Mouse (Mus musculus): Measurements from ENCODE around the gene Htr2a.

Gene Htr2a

DNA sequence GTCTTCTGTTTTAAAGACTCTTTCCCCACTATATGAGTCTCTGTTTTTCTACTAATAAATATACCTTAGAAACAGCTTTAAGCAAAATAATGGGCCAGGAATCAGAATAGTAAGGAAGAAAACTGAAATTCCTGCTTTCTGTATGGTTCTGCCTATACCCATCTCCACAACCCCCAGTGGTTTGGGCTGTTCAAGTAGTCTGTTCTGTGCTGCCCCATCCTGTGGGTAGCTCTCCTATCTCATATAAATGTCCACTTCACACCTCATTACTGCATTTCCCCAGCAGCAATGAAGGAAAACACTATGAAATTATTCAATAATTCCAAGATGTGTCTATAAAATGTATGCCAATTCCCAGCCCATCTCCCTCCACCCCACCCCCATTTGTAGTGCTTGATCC lies 56.8 kb downstream of the Htr2a start:
- in situ Hi-C loops (cut with MboI), result no loop called here

DNA sequence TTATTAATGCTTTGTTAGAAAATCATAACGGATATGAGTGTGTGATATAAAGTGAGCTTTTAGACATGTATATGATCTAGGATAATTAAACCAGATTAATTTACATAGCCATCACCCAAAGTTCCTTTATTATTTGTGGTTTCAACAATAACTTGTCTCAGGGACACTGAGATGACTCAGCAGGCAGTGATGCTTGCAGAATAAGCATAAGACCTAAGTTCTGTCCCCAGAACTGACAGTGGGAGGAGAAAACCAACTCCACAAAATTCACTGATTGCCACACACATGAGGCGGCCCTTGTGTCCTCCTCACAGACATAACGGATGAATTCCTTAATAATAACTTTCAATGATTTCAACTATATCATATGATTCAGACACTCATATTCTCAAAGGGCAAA lies 58.6 kb downstream of the Htr2a start:
- in situ Hi-C loops (cut with MboI), result no loop called here

DNA sequence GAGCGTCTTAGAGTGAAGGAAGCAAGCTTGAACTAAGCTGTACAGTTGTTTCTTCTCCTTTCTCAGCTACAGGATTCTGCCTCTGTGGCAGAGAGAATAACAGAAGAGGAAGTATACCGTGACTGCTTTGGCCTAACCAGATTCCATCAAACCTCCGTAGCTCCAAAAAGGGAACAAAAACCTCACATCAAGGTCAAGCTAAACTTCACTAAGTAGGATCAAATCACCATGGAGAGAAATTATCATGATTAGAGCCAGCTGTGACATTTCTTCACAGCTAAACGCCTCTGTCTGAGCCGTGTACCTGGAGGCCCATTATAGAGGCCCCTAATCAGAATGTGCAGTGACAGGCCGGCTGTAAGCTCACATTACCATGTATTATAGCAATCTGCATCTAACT lies 63.3 kb downstream of the Htr2a start:
- in situ Hi-C loops (cut with MboI), result no loop called here

DNA sequence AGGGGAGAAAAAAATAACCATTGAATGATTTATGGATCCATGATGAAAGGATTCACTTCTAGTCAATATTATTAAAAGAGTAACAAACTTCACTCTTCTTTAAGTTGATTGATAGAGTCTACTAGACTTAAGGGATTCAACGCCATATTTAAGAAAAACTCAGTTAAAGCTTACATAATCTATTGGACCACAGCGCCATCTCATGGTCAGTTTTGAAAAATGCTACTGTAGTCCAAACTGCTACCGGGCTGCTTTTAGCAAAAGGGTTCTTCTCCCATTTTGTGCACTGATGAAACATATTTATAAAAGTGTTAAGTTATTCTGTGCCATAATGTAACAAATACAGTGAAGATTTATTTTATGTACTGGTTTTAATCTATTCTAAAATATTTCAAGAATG lies 68.4 kb downstream of the Htr2a start:
- in situ Hi-C loops (cut with MboI), result no loop called here

DNA sequence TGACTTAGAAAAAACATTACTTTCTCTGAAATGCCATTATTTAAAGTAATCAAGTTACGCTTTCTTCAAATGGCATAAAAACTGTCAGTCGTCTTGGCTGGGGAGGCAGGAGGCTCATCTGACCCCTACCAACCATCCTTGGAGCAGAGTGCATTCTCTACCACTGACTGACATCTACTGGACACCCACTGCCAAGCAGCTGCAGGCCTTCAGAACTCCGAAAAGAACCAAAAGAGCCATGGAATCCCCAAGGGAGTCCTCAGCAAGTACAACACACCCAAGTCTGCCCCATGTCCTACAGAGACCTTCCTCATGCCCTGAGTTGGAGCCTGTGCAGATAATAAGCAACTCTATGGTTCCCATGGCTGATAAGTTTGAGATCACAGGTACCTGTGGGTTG lies 82.9 kb downstream of the Htr2a start:
- in situ Hi-C loops (cut with MboI), result no loop called here

DNA sequence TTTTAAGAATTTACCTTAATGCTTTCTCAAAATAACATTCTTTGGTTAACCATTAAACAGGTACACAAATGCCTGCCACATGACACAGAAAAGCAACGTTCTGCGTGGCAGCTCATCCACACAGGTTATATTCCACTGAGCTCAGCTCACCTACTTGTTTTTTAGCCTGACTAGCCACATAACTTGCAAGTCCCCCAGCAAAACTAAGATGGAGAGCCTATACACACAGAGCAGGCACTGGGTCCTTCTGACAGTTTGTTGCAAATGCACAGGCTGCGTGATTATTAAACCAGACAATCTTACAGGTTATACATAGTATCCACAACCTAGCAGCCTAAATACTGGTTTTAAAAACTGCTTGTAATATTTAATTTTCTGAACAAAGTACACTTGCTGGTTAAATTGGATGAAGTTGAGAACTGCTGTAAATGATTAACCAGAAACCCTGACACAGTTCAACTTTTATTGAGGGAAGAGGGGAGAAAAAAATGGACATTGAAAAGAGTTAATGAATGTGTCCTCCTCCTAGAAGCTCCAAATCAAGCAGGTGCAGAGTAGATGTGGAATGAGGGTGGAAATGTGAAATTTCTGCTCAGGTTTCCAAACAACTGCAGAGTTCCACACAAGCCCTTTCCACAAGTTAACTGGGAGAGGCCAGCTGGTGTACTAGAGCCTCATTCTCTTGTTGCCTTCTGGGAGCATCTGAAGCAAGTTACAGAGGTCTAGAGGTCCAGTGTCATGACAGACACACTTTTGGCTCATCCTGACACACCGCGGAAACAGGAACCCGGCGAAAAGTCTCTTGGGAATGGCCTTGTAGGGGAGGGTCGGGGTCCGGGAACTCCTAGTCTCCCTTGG lies 90.8 kb downstream of the Htr2a start:
- in situ Hi-C loops (cut with MboI), result no loop called here

DNA sequence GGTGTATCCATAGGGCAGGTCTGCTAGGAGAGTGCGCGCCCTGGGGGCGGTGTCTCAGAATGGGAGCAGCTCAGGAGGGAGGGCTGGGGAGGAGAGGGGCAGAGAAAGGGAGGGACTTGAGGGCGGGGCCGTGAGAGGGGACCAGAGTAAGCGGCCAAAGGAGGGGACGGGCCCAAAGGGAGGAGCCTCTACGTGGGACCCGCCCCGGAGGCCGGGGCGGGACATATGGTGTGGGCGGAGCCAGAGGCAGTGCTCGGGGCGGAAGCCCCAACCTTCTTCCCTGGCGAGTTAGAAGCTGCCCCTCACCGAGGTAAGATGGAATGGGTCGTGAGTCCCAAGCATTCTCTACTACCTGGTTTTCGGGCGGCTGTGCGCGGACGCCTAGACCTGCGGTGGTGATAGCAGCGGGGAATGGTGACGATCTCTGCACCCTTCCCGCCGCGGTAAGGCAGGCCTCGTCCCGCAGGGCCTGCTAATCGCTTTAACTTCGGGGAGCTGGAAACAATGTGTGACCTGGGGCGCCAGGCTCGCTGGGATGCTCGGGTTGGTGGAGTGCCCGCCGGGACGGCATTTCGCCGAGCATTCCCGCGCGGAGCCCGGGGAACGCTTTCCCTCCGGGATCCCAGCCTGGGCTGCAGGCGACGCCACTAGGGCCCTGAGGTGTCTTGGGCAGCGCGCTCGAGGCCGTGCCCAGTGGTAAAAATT lies 91.6 kb downstream of the Htr2a start, which contains the start of gene Esd:
Gene Esd, plus strand, starts transcription at position 219 of the 705 bp plus-strand sequence.
- in situ Hi-C loops (cut with MboI), result no loop called here

DNA sequence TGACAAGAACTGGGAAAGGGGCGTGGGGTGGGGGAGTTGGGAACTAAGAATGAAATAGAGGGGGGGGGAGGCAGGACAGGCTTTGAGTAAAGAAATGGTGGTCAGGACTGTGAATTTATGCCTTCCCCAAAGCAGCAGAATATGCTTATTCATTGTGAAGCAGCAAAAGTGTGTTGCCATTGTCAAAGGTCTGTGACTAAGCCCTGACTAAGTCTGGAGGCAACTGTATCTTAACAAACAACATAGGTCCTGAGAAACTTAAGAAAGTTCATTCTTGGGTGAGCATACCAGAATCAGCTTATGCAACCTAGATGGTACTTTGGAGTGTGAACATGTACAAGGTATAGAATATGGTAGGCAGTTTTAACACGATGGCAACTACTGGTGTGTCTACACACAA lies 92.8 kb downstream of the Htr2a start:
- in situ Hi-C loops (cut with MboI), result no loop called here

DNA sequence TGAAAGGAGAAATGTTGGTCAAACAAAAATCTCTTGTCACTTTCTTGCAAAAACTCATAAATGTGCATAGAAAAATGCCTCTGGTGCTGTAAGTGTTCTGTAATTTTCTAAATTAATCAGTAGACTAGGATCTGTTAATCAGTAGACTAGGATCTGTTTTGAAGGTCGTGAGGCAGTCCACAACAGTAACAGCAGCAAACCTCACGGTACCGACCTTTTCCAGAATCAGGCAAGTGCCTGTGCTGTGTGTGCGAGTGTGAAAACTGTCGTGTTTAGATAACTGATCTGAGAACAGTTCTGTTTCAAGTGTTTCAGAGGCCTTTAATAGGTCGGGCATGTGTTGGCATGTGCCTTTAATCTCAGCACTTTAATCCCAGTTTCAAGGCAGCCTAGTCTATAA lies 94.8 kb downstream of the Htr2a start:
- in situ Hi-C loops (cut with MboI), result no loop called here

DNA sequence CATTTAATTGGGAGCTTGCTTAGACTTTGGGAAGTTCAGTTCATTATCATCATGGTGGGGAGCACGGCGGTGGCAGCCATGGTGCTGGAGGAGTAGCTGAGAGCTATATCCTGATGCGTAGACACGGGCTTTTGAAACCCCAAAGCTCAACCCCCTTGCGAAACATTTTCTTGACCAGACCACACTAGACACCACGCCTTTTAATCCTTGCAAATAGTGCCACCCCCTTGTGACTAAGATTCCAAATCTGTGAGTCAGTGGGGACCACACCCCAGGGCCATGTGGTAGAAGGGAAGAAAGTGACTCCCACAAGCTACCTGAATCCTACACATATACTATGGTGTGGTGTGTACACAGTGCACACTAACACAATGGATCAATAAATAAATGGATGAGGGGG lies 96.2 kb downstream of the Htr2a start:
- in situ Hi-C loops (cut with MboI), result no loop called here

All from mature B cell (primary cell).